Mouse (Mus musculus) retina, embryonic 14.5 days (tissue): ENCODE results near the gene Fem1b.
A peak's percentile ranks its signal among the peaks of the same experiment; 100 is the strongest.

Source experiments
- DNase-seq: peaks from one replicate; pipeline ENCODE4 v3.0.0-alpha.2; 2015; ENCODE audit warnings: low spot score

Fem1b gene

GRCm38 (mm10) chr9:62781965-62782364, 29.8 kb downstream of the Fem1b start:
- DNase-seq, result peak; percentile 32

GRCm38 (mm10) chr9:62778721-62779120, 33.0 kb downstream of the Fem1b start:
- DNase-seq, result no peak

GRCm38 (mm10) chr9:62777461-62777860, 34.3 kb downstream of the Fem1b start:
- peak; percentile 90 for DNase-seq

- DNase-seq, result no peak
Measured at GRCm38 (mm10) chr9:62775464-62775863, 36.3 kb downstream of the Fem1b start.

GRCm38 (mm10) chr9:62772746-62773145, 39.0 kb downstream of the Fem1b start:
- peak; percentile 26 for DNase-seq

- DNase-seq, result no peak
Measured at GRCm38 (mm10) chr9:62768361-62768760, 43.4 kb downstream of the Fem1b start.

GRCm38 (mm10) chr9:62767464-62767863, 44.3 kb downstream of the Fem1b start:
- DNase-seq, result peak; percentile 39

GRCm38 (mm10) chr9:62765346-62765745, 46.4 kb downstream of the Fem1b start:
- DNase-seq, result no peak

- no peak for DNase-seq
Measured at GRCm38 (mm10) chr9:62763478-62763877, 48.3 kb downstream of the Fem1b start.

GRCm38 (mm10) chr9:62759601-62760000, 52.1 kb downstream of the Fem1b start:
- DNase-seq, result no peak

- no peak for DNase-seq
Measured at GRCm38 (mm10) chr9:62758288-62758687, 53.4 kb downstream of the Fem1b start.

GRCm38 (mm10) chr9:62750381-62750780, 61.4 kb downstream of the Fem1b start:
- no peak for DNase-seq

- DNase-seq, result no peak
Measured at GRCm38 (mm10) chr9:62749666-62750065, 62.1 kb downstream of the Fem1b start.

GRCm38 (mm10) chr9:62746646-62747045, 65.1 kb downstream of the Fem1b start:
- no peak for DNase-seq

GRCm38 (mm10) chr9:62744558-62745275, 67.0 kb downstream of the Fem1b start:
- DNase-seq, result peak; percentile 86
